Mouse (Mus musculus) thymus, adult 2 months (tissue): ENCODE data around the gene Gmppb. TPM values are rescaled to one million over a fixed set of nuclear protein-coding genes. Genes with fewer than 3 reads are reported as not detected.

Experiments used
- DNase-seq: peaks from one replicate; pipeline ENCODE4 v3.0.0; 2021
- H3K27ac ChIP-seq: fragments of 200-500 bp; 2 replicates; pipeline ENCODE4 v1.5.1; 2012; ENCODE audit warnings: low read length, control low read depth; ENCODE audit not compliant: control insufficient read depth, insufficient read depth
- H3K27me3 ChIP-seq: fragments of 200-500 bp; 2 replicates; pipeline ENCODE4 v1.6.1; 2012; ENCODE audit warnings: mild to moderate bottlenecking, low read length, moderate library complexity, mixed read lengths; ENCODE audit not compliant: control insufficient read depth, insufficient read depth
- H3K36me3 ChIP-seq: fragments of 200-500 bp; 2 replicates; pipeline ENCODE4 v1.6.1; 2012; ENCODE audit warnings: mild to moderate bottlenecking, low read length, moderate library complexity; ENCODE audit not compliant: control insufficient read depth, insufficient read depth
- H3K4me1 ChIP-seq: fragments of 200-500 bp; replicated peaks from 2 replicates; pipeline ENCODE4 v1.6.1; 2012; ENCODE audit warnings: low read length; ENCODE audit not compliant: control insufficient read depth, insufficient read depth
- H3K4me3 ChIP-seq: fragments of 200-500 bp; 2 replicates; pipeline ENCODE4 v1.5.1; 2012; ENCODE audit warnings: mild to moderate bottlenecking, low read length, control low read depth, moderate library complexity; ENCODE audit not compliant: control insufficient read depth, insufficient read depth
- CTCF ChIP-seq: fragments of 200-500 bp; IDR thresholded peaks from 2 replicates; pipeline ENCODE4 v1.5.1; 2012; ENCODE audit warnings: mild to moderate bottlenecking, control low read depth, low read length, moderate library complexity, borderline replicate concordance; ENCODE audit not compliant: control insufficient read depth, poor library complexity, insufficient read depth; ENCODE audit errors: extremely low read depth
- POLR2A ChIP-seq: fragments of 200-500 bp; IDR thresholded peaks from 2 replicates; pipeline ENCODE4 v1.6.1; 2012; ENCODE audit warnings: mild to moderate bottlenecking, low read length, control low read depth, moderate library complexity; ENCODE audit not compliant: control insufficient read depth, poor library complexity, insufficient read depth; ENCODE audit errors: extremely low read depth
- WGBS: fragments of 180-500 bp; shearing (Covaris S2); methylation state at CpG from one replicate; pipeline ENCODE4 v1.1.7; 2018; 5-methylcytosine and 5-hydroxymethylcytosine counted together
- polyA plus RNA-seq: library from polyadenylated mRNA; depleted of rRNA; stranded (reverse); fragments of >200 nt; gene quantifications from 2 replicates; pipeline ENCODE4 v1.2.3, GENCODE M21; 2012

Gene Gmppb
- polyA plus RNA-seq, 1 experiment, result 20.9 TPM

DNA sequence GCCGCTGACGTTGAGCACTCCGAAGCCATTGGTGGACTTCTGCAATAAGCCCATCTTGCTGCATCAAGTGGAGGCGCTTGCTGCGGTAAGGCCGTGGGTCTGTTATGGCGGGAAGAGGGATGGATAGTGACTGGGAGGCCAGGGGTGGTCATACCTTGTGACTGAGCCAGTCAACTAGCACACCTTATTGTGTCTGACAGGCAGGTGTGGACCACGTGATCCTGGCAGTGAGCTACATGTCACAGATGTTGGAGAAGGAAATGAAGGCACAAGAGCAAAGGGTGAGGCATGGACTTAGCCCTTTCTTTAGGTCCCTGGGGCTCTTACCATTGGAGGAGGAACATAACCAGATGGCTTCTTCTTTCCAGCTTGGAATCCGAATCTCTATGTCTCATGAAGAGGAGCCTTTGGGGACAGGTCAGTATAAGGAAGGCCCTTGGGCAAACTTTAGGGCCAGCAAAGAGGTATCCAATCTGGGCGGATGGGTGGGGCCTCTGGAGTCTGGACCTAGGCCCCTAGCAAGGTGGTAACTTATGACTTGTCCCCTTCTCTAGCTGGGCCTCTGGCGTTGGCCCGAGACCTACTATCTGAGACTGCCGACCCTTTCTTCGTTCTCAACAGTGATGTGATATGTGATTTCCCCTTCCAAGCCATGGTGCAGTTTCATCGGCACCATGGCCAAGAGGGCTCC is 664 bp downstream of the Gmppb start:
- TF ChIP-seq POLR2A (no peak), CTCF (no peak)
- H3K27me3 ChIP-seq, result no peaks in the 10 kb centered on the region
- H3K36me3 ChIP-seq, result peaks cover 18% of the 10 kb centered on the region
- 46% methylated on average over 15 of the region's 15 CpGs for WGBS
- no peak overlapping the region for H3K27ac ChIP-seq
- peak overlapping the region; percentile 58 for H3K4me3 ChIP-seq
- peaks cover 18% of the 10 kb centered on the region for H3K4me1 ChIP-seq
- peak; percentile 13 for DNase-seq

DNA sequence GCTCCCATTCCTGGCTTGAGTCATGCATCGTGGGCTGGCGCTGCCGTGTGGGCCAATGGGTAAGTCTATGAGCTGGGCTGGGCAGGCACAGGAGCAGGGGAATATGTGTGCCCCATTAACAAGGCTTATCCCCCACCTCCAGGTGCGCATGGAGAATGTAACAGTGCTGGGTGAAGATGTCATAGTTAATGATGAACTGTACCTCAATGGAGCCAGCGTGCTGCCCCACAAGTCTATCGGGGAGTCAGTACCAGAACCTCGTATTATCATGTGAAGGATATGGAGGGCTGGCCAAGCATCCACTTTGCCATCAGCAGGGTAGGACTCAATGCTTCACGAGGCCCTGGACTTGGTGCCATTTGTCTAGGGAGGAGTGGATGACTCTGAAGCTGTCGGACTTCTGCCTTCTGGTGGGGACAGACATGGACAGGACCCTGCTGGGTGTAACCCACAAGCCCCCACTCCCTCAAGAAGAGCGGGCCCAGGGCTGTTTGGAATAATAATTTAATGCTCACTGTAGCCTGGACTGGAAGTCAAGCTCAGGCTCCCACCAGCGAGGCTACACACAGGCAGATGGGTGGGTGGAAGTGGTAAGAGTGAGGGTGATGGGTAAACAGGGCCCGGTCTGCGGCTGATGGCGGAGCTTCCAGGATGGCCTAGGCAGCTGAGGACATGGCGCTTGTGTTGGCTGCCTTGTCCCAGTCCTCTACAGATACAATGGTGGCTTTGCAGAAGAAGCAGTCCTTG is 2.3 kb downstream of the Gmppb start:
- no peaks in the 10 kb centered on the region for H3K27me3 ChIP-seq
- no peak overlapping the region for H3K27ac ChIP-seq
- WGBS, result 97% methylated on average over 15 of the region's 15 CpGs
- DNase-seq, result no peak
- no peak for TF ChIP-seq CTCF
- TF ChIP-seq POLR2A, result no peak
- peaks cover 9% of the 10 kb centered on the region for H3K36me3 ChIP-seq
- H3K4me1 ChIP-seq, result peaks cover 18% of the 10 kb centered on the region
- H3K4me3 ChIP-seq, result no peak overlapping the region

GRCm38 (mm10) chr9:108051931-108052220 is 2.8 kb downstream of the Gmppb start:
- Histone ChIP-seq H3K27me3 (no peaks in the 10 kb centered on the region), H3K4me3 (no peak overlapping the region), H3K27ac (no peak overlapping the region), H3K36me3 (peaks cover 11% of the 10 kb centered on the region), H3K4me1 (peaks cover 18% of the 10 kb centered on the region)
- DNase-seq, result no peak
- WGBS, result 86% methylated on average over 4 of the region's 4 CpGs
- TF ChIP-seq POLR2A, result no peak
- no peak for TF ChIP-seq CTCF

- no peak for DNase-seq
- Histone ChIP-seq H3K27ac (no peak overlapping the region), H3K36me3 (peaks cover 11% of the 10 kb centered on the region), H3K27me3 (no peaks in the 10 kb centered on the region), H3K4me3 (no peak overlapping the region), H3K4me1 (peaks cover 18% of the 10 kb centered on the region)
- 77% methylated on average over 7 of the region's 7 CpGs for WGBS
- TF ChIP-seq POLR2A (no peak), CTCF (no peak)
Observed at GRCm38 (mm10) chr9:108052411-108052810, 3.4 kb downstream of the Gmppb start.

GRCm38 (mm10) chr9:108052885-108053664 is 4.0 kb downstream of the Gmppb start, which contains the start of gene Amigo3:
Gene Amigo3, plus strand, starts transcription at chr9:108053159.
- H3K36me3 ChIP-seq, result peaks cover 11% of the 10 kb centered on the region
- H3K27ac ChIP-seq, result no peak within 1 kb of the TSS
- TF ChIP-seq CTCF (peak; percentile 90), POLR2A (no peak)
- H3K4me1 ChIP-seq, result peaks cover 15% of the 10 kb centered on the region
- 60% methylated on average over 20 of the region's 20 CpGs for WGBS
- H3K4me3 ChIP-seq, result no peak within 1 kb of the TSS
- H3K27me3 ChIP-seq, result no peaks in the 10 kb centered on the region
- DNase-seq, result peak; percentile 96

DNA sequence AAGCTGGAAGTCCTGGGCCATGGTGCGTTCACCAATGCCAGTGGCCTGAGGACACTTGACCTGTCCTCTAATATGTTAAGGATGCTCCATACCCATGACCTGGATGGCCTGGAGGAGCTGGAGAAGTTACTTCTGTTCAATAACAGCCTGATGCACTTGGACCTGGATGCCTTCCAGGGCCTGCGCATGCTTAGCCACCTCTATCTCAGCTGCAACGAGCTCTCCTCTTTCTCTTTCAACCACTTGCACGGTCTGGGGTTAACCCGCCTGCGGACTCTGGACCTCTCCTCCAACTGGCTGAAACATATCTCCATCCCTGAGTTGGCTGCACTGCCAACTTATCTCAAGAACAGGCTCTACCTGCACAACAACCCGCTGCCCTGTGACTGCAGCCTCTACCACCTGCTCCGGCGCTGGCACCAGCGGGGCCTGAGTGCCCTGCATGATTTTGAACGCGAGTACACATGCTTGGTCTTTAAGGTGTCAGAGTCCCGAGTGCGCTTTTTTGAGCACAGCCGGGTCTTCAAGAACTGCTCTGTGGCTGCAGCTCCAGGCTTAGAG is 4.7 kb downstream of the Gmppb start:
- Histone ChIP-seq H3K27ac (no peak overlapping the region), H3K36me3 (peaks cover 11% of the 10 kb centered on the region), H3K4me3 (no peak overlapping the region), H3K27me3 (no peaks in the 10 kb centered on the region), H3K4me1 (peaks cover 10% of the 10 kb centered on the region)
- DNase-seq, result no peak
- TF ChIP-seq CTCF (no peak), POLR2A (no peak)
- WGBS, result 95% methylated on average over 15 of the region's 15 CpGs
